Mouse (Mus musculus) myocyte (in vitro differentiated cells): ENCODE measurements around the gene Ostn. TPM values are rescaled to one million over a fixed set of nuclear protein-coding genes. Genes with fewer than 3 reads are reported as not detected.
A peak's percentile ranks its signal among the peaks of the same experiment; 100 is the strongest.

Source experiments
- H3K27me3 ChIP-seq: one replicate; pipeline ENCODE4 v1.6.1; 2011; ENCODE audit not compliant: control insufficient read depth, insufficient read depth, insufficient read length
- H3K36me3 ChIP-seq: one replicate; pipeline ENCODE4 v1.6.1; 2011; ENCODE audit not compliant: control insufficient read depth, insufficient read depth
- H3K4me2 ChIP-seq: one replicate; pipeline ENCODE4 v1.6.1; 2011; ENCODE audit warnings: low read depth, control low read depth
- H3K4me3 ChIP-seq: one replicate; pipeline ENCODE4 v1.5.1; 2011; ENCODE audit warnings: mild to moderate bottlenecking, control low read depth, moderate library complexity
- H3K79me2 ChIP-seq: one replicate; pipeline ENCODE4 v1.6.1; 2011; ENCODE audit not compliant: control insufficient read depth, insufficient read depth
- H3ac ChIP-seq: one replicate; pipeline ENCODE4 v1.6.1; 2011; ENCODE audit not compliant: control insufficient read depth, insufficient read length
- CEBPB ChIP-seq: IDR thresholded peaks from 2 replicates; pipeline ENCODE4 v1.6.1; 2011; ENCODE audit warnings: mild to moderate bottlenecking, moderate library complexity; ENCODE audit not compliant: poor library complexity, insufficient read depth, severe bottlenecking
- E2F4 ChIP-seq: IDR thresholded peaks from one replicate; pipeline ENCODE4 v1.6.1; 2011; ENCODE audit warnings: mild to moderate bottlenecking, control low read depth, moderate library complexity; ENCODE audit not compliant: insufficient read depth
- MAX ChIP-seq: IDR thresholded peaks from one replicate; pipeline ENCODE4 v1.6.1; 2011; ENCODE audit warnings: low read depth, mild to moderate bottlenecking, control low read depth
- MYOD1 ChIP-seq, 3 experiments: IDR thresholded peaks; one replicate each; pipeline ENCODE4 v1.6.1; 2011; ENCODE audit warnings: control low read depth in 2 of 3, low read depth in 2 of 3, mild to moderate bottlenecking in 2 of 3, moderate library complexity in 1 of 3; ENCODE audit not compliant: insufficient read length in 2 of 3, control insufficient read depth in 1 of 3
- MYOG ChIP-seq, 3 experiments: IDR thresholded peaks; one replicate each; pipeline ENCODE4 v1.6.1; 2011; ENCODE audit warnings: control low read depth in 2 of 3, low read depth in 2 of 3, mild to moderate bottlenecking in 2 of 3; ENCODE audit not compliant: insufficient read length in 2 of 3, control insufficient read depth in 1 of 3, insufficient read depth in 1 of 3
- POLR2A ChIP-seq: IDR thresholded peaks from one replicate; pipeline ENCODE4 v1.6.1; 2011; ENCODE audit warnings: low read depth, mild to moderate bottlenecking, control low read depth, moderate library complexity; ENCODE audit not compliant: insufficient read length
- POLR2AphosphoS2 ChIP-seq: IDR thresholded peaks from one replicate; pipeline ENCODE4 v1.6.1; 2011; ENCODE audit warnings: low read depth, control low read depth; ENCODE audit not compliant: insufficient read length
- REST ChIP-seq: IDR thresholded peaks from one replicate; pipeline ENCODE4 v1.6.1; 2011; ENCODE audit warnings: mild to moderate bottlenecking, control low read depth, moderate library complexity; ENCODE audit not compliant: insufficient read depth, insufficient read length
- SRF ChIP-seq: IDR thresholded peaks from one replicate; pipeline ENCODE4 v1.6.1; 2011; ENCODE audit warnings: low read depth; ENCODE audit not compliant: control insufficient read depth, insufficient read length
- TCF12 ChIP-seq: IDR thresholded peaks from one replicate; pipeline ENCODE4 v1.6.1; 2011; ENCODE audit warnings: mild to moderate bottlenecking, control low read depth; ENCODE audit not compliant: poor library complexity, insufficient read depth, severe bottlenecking
- TCF3 ChIP-seq: IDR thresholded peaks from one replicate; pipeline ENCODE4 v1.6.1; 2011; ENCODE audit warnings: low read depth, control low read depth; ENCODE audit not compliant: insufficient read length
- USF1 ChIP-seq: IDR thresholded peaks from one replicate; pipeline ENCODE4 v1.6.1; 2011; ENCODE audit warnings: low read depth, mild to moderate bottlenecking, control low read depth, moderate library complexity
- polyA plus RNA-seq: library from polyadenylated mRNA; unstranded; fragments of >200 nt; fragmentation: generic; extraction: Trizol; gene quantifications from one replicate; pipeline ENCODE4 v1.2.1, GENCODE M21; 2012; ENCODE audit warnings: missing spikeins

The Ostn gene
- polyA plus RNA-seq, 1 experiment: 1.4 TPM

DNA sequence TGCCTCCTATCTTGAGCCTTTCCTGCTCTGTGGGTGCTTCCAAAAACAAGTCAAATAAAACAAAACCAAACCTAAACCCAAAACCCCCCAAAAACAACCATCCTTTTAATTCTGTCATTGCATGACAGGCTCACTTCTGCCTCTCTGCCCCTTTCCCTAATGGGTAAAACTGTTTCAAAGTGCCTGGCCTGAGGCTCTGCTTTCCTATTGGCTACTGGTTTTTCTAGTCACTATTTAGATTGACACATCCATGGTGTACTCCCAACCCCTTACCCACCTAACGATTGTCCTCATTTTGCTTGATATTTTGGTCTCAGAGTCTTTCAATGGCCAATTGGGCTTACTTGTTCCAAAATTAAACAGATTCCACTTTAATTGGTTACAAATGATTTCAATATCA, 78.4 kb downstream of the Ostn start:
- Histone ChIP-seq H3K36me3 (no peaks in the 10 kb centered on the region), H3ac (no peak overlapping the region), H3K4me3 (no peak overlapping the region), H3K27me3 (no peaks in the 10 kb centered on the region), H3K79me2 (peaks cover 15% of the 10 kb centered on the region), H3K4me2 (peak overlapping the region; percentile 7)
- TF ChIP-seq TCF12 (no peak), CEBPB (no peak)

- Histone ChIP-seq H3ac (no peak overlapping the region), H3K36me3 (no peaks in the 10 kb centered on the region), H3K79me2 (peaks cover 28% of the 10 kb centered on the region), H3K4me2 (peak overlapping the region; percentile 19), H3K27me3 (no peaks in the 10 kb centered on the region), H3K4me3 (no peak overlapping the region)
- TF ChIP-seq TCF12: no peak
Measured at GRCm38 (mm10) chr16:27386850-27387407, 79.6 kb downstream of the Ostn start.

DNA sequence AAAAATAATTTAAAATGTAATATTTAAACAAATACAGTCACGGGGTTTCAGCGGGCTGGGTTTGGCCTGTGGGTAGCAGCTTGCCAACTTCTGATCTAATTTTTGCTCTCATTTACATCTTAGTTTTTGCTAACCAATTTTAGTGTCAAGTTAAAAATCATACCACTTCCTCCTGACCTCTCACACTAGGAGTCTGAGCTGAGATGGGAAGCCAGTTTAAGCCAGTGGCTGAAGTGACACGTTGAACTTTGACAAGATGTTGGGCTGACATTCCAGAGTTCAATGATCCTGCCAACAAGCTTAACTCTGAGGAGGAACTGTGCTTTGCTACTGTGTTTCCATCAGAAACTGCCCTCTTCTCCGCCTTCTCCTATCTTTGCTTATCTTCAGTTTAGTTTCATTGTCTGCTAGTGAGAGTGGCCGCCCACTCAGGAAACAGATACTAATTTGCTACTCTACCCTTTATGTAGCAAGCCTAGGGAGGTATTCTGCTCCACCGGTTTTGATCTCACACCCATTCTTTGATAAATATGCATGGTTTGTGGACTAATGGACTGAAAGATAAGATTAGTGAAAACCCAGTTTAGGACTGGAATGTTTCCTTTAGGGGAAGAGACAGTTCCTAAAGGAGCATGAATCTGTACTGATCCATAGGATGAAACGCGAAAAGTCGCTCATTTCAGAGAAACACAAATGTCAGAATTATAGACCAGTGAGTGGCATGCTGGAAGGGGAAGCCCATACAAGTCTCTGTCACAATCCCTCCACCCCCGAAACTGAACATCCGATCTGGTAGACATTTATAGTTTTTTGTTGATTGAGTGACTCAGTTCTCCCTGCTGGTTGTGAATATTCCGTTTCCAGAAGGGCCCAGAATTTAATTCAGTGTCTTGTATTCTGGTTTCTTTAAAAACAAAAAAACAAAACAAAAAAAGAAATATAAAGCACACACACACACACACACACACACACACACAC, 80.6 kb downstream of the Ostn start:
- H3K4me2 ChIP-seq: peak overlapping the region; percentile 76
- peaks cover 32% of the 10 kb centered on the region for H3K79me2 ChIP-seq
- H3K27me3 ChIP-seq: no peaks in the 10 kb centered on the region
- peak overlapping the region; percentile 97 for H3ac ChIP-seq
- peak overlapping the region; percentile 63 for H3K4me3 ChIP-seq
- H3K36me3 ChIP-seq: no peaks in the 10 kb centered on the region
- TF ChIP-seq SRF: no peak
- no peak for TF ChIP-seq TCF12
- no peak for TF ChIP-seq MYOG (IDR thresholded peaks at IDR 0.05; ENCODE audit: control insufficient read depth in 1 of 3, insufficient read depth in 1 of 3, insufficient read length in 2 of 3, low read depth in 2 of 3)
- TF ChIP-seq CEBPB: no peak
- TF ChIP-seq MAX: no peak
- TF ChIP-seq POLR2AphosphoS2: no peak
- no peak for TF ChIP-seq REST
- TF ChIP-seq MYOD1 (IDR thresholded peaks at IDR 0.05; ENCODE audit: control insufficient read depth in 1 of 3, insufficient read length in 2 of 3, low read depth in 2 of 3): no peak
- TF ChIP-seq TCF3: no peak
- TF ChIP-seq E2F4: no peak
- TF ChIP-seq POLR2A: no peak
- TF ChIP-seq USF1: no peak

DNA sequence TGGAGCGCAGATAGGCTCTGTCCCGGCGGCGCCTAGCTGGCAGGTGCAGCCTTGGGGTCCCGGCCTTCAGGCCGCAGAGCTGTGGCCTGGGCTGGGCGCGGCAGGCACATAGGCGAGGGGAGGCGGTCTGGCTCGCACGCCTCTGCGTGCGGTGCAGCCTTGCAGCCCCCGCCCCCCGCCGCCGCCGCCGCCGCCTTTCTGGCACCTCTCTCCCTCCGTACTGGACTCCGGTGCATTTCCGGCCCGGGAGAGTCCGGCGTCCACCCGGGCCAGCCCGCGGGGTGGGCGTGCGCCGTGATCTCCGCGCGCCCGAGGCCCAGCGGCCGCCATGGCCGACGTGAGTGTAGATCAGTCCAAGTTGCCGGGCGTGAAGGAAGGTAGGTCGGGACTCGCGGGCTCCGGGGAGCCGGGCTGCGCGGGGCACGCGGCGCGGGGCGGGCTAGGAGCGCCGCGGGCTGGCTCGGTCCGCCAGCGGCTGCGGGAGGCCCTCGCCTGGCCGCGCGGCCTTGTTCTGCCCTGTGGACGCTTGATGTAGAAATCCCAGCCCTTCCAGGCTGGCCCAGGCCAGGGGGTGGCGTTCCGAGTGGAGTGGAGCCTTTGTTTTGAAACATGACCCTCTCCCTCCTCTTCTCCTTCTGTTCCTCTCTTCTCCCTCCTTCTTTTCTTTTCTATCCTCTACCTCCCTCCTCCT, 81.6 kb downstream of the Ostn start, which contains the start of gene Ccdc50:
Gene Ccdc50, plus strand, starts transcription at position 109 of the 691 bp plus-strand sequence.
- Histone ChIP-seq H3ac (peak within 1 kb of the TSS; percentile 97), H3K36me3 (no peaks in the 10 kb centered on the region), H3K4me2 (peak within 1 kb of the TSS; percentile 76), H3K27me3 (no peaks in the 10 kb centered on the region), H3K79me2 (peaks cover 41% of the 10 kb centered on the region), H3K4me3 (peak within 1 kb of the TSS; percentile 63)
- TF ChIP-seq TCF12 (no peak), MYOG (IDR thresholded peaks at IDR 0.05; ENCODE audit: control insufficient read depth in 1 of 3, insufficient read depth in 1 of 3, insufficient read length in 2 of 3, low read depth in 2 of 3) (peak in 2 of 3 experiments; percentile 60 to 79), MYOD1 (IDR thresholded peaks at IDR 0.05; ENCODE audit: control insufficient read depth in 1 of 3, insufficient read length in 2 of 3, low read depth in 2 of 3) (peak in 2 of 3 experiments; percentile 54 to 79), POLR2A (peak; percentile 62), CEBPB (no peak)

- H3K36me3 ChIP-seq: no peaks in the 10 kb centered on the region
- H3K4me3 ChIP-seq: peak overlapping the region; percentile 63
- H3K79me2 ChIP-seq: peaks cover 50% of the 10 kb centered on the region
- no peaks in the 10 kb centered on the region for H3K27me3 ChIP-seq
- peak overlapping the region; percentile 97 for H3ac ChIP-seq
- peak overlapping the region; percentile 71 for H3K4me2 ChIP-seq
- TF ChIP-seq MAX (no peak), SRF (no peak), REST (no peak), MYOG (IDR thresholded peaks at IDR 0.05; ENCODE audit: control insufficient read depth in 1 of 3, insufficient read depth in 1 of 3, insufficient read length in 2 of 3, low read depth in 2 of 3) (no peak), POLR2A (no peak), CEBPB (no peak), POLR2AphosphoS2 (no peak), MYOD1 (IDR thresholded peaks at IDR 0.05; ENCODE audit: control insufficient read depth in 1 of 3, insufficient read length in 2 of 3, low read depth in 2 of 3) (no peak)
Measured at GRCm38 (mm10) chr16:27389534-27390282, 82.4 kb downstream of the Ostn start.
